Mouse (Mus musculus): Measurements from ENCODE around the gene Fam89b.

GRCm38 (mm10) chr19:5758878-5759403 lies 29.5 kb upstream of the Fam89b start:
- TF ChIP-seq CTCF (IDR thresholded peaks at IDR 0.05; ENCODE audit: control insufficient read depth, insufficient read depth, low read length): no peak
- TF ChIP-seq POLR2A (IDR thresholded peaks at IDR 0.05; ENCODE audit: borderline replicate concordance, control insufficient read depth, low read depth, low read length): no peak

Data from bone marrow, adult 2 months (tissue).